Comparison of ENCODE assay signal across 1 mouse cellular context in the genomic region with DNA sequence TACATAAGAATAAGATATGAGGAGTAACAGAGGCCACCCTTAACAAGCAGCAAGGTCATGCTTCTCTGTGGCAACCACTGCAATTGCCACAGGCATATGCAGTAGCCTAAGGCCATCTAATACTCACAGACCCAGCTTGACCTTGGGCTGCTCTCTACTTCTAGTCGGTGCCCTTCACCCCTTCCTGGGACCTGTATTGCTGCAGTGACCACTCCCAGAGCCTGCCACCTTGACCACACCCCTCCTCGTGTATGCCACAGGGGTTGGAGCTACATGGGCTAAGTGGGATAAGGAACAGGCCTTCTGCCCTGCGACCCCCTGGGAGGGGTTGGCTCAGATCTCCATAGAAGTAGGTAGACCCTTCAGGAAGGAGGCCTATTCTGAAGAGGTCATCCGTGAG.
TF ChIP-seq lines count a peak whose summit lies in the region.

No protein-coding gene starts in this region.

TF ChIP-seq in CH12.LX, 34 proteins besides CTCF, POLR2A, EP300 and RAD21 (continued from another document):
- TF ChIP-seq NRF1 (IDR thresholded peaks at IDR 0.05; ENCODE audit: low read depth, low read length) (no peak), JUND (conservative IDR thresholded peaks at IDR 0.05; ENCODE audit: low read depth, low read length) (no peak)
TF ChIP-seq in CH12.LX: peak in this region for 0.
